Mouse (Mus musculus) hindbrain, embryonic 12.5 days (tissue): ENCODE measurements around the gene Cxcl10. TPM values are rescaled to one million over a fixed set of nuclear protein-coding genes. Genes with fewer than 3 reads are reported as not detected.
"Not testable (repeated sequence)": the region's sequence is repeated elsewhere in the genome, so short reads cannot be mapped to it uniquely, and the experiment has no call there.

Source experiments
- ATAC-seq: fragments of 200-750 bp; cut with Nextera tagmentation; 2 replicates; pipeline ENCODE4 v1.8.0; 2017; ENCODE audit warnings: moderate TSS enrichment; ENCODE audit not compliant: low FRiP score
- H3K27ac ChIP-seq: fragments of 300-500 bp; sonication (generic); 2 replicates; pipeline ENCODE4 v1.5.1; 2016; ENCODE audit warnings: mild to moderate bottlenecking
- H3K27me3 ChIP-seq: fragments of 300-500 bp; sonication (generic); 2 replicates; pipeline ENCODE4 v1.6.1; 2016; ENCODE audit warnings: mild to moderate bottlenecking
- H3K36me3 ChIP-seq: fragments of 300-500 bp; sonication (generic); 2 replicates; pipeline ENCODE4 v1.6.1; 2016; ENCODE audit warnings: mild to moderate bottlenecking
- H3K4me1 ChIP-seq: fragments of 300-500 bp; sonication (generic); 2 replicates; pipeline ENCODE4 v1.6.1; 2016
- H3K4me2 ChIP-seq: fragments of 300-500 bp; sonication (generic); replicated peaks from 2 replicates; pipeline ENCODE4 v1.6.1; 2016; ENCODE audit warnings: mild to moderate bottlenecking
- H3K4me3 ChIP-seq: fragments of 300-500 bp; sonication (generic); 2 replicates; pipeline ENCODE4 v1.5.1; 2016; ENCODE audit warnings: mild to moderate bottlenecking
- H3K9ac ChIP-seq: fragments of 300-500 bp; sonication (generic); 2 replicates; pipeline ENCODE4 v1.6.1; 2016; ENCODE audit warnings: mild to moderate bottlenecking, moderate library complexity
- H3K9me3 ChIP-seq: fragments of 300-500 bp; sonication (generic); replicated peaks from 2 replicates; pipeline ENCODE4 v1.6.1; 2016; ENCODE audit warnings: mild to moderate bottlenecking
- WGBS: fragments of 180-500 bp; shearing (Covaris S2); methylation state at CpG from one replicate; pipeline ENCODE4 v1.1.7; 2016; 5-methylcytosine and 5-hydroxymethylcytosine counted together
- polyA plus RNA-seq: library from polyadenylated mRNA; unstranded; fragments of >200 nt; fragmentation: Nextera tagmentation; extraction: Ambion mirVana; gene quantifications from 2 replicates; pipeline ENCODE4 v1.2.1, GENCODE M21; 2016

Cxcl10 gene
- polyA plus RNA-seq, 1 experiment from 2014 or later: 0.26 TPM

GRCm38 (mm10) chr5:92365146-92365705 is 16.5 kb upstream of the Cxcl10 start:
- WGBS: 75% methylated on average over 11 of the region's 11 CpGs
- H3K36me3 ChIP-seq: no peaks in the 10 kb centered on the region
- H3K9me3 ChIP-seq: no peaks in the 10 kb centered on the region
- H3K27me3 ChIP-seq: no peaks in the 10 kb centered on the region
- 0 out of 2 replicates have a peak, but pooled peaks cover 2% of the 10 kb centered on the region for H3K4me1 ChIP-seq
- ATAC-seq: no peak
- H3K4me3 ChIP-seq: no peak overlapping the region
- no peak overlapping the region for H3K27ac ChIP-seq
- H3K4me2 ChIP-seq: no peak overlapping the region
- H3K9ac ChIP-seq: no peak overlapping the region

DNA sequence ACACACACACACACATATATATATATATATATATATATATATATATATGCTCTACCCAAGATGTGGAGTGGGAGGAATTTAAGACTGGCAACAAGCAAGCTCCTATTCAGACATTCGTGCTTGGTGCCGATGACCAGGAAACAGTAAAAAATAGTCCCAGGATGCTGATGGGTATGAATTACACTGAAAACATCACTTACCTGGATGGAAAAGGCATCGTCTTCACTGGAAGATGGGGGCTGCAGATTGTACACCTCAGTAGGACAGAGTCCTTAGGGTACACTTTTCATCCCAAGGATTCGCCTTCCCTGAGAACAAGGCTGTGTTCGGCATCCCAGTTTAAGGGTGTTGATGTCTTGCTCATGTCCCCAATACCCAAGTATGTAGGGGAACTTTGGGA is 15.3 kb upstream of the Cxcl10 start:
- no peaks in the 10 kb centered on the region for H3K36me3 ChIP-seq
- no peak for ATAC-seq

DNA sequence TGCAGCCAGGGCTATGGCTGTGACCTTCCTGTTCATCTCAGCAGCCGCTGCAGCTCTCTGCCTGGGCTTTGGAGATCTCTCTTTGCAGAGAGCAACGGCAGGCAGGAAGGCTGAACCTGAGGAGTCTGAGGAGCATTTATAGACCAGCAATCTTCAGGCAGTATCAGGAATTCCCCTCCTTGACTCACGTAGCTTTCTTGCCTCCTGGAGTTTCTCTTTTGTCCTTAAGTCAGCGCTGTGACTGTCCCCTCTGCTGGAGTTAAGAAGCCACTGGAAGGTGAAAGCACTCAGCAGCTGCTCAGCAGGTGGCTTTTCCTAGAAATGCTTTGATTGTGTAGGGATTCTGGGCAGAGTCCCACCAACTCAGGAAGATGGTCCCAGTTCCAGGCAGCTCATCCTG is 14.5 kb upstream of the Cxcl10 start:
- H3K4me2 ChIP-seq: no peak overlapping the region
- no peak for ATAC-seq
- 6% methylated on average over 4 of the region's 4 CpGs for WGBS
- H3K36me3 ChIP-seq: no peaks in the 10 kb centered on the region
- no peak overlapping the region for H3K4me3 ChIP-seq
- no peak overlapping the region for H3K27ac ChIP-seq
- no peaks in the 10 kb centered on the region for H3K27me3 ChIP-seq
- 0 out of 2 replicates have a peak, but pooled peaks cover 2% of the 10 kb centered on the region for H3K4me1 ChIP-seq
- no peak overlapping the region for H3K9ac ChIP-seq
- H3K9me3 ChIP-seq: no peaks in the 10 kb centered on the region

More for the DNA sequence above, 15.3 kb upstream of the Cxcl10 start:
- Histone ChIP-seq H3K27me3 (no peaks in the 10 kb centered on the region), H3K4me2 (no peak overlapping the region), H3K27ac (no peak overlapping the region), H3K4me3 (no peak overlapping the region), H3K4me1 (0 out of 2 replicates have a peak, but pooled peaks cover 2% of the 10 kb centered on the region), H3K9ac (no peak overlapping the region), H3K9me3 (no peaks in the 10 kb centered on the region)
- 92% methylated on average over 5 of the region's 5 CpGs for WGBS

GRCm38 (mm10) chr5:92358767-92359455 is 10.2 kb upstream of the Cxcl10 start:
- Histone ChIP-seq H3K4me1 (0 out of 2 replicates have a peak, but pooled peaks cover 2% of the 10 kb centered on the region), H3K36me3 (no peaks in the 10 kb centered on the region), H3K4me3 (no peak overlapping the region), H3K9me3 (no peaks in the 10 kb centered on the region), H3K27ac (no peak overlapping the region), H3K9ac (no peak overlapping the region), H3K4me2 (no peak overlapping the region), H3K27me3 (no peaks in the 10 kb centered on the region)
- 81% methylated on average over 11 of the region's 11 CpGs for WGBS
- no peak for ATAC-seq

DNA sequence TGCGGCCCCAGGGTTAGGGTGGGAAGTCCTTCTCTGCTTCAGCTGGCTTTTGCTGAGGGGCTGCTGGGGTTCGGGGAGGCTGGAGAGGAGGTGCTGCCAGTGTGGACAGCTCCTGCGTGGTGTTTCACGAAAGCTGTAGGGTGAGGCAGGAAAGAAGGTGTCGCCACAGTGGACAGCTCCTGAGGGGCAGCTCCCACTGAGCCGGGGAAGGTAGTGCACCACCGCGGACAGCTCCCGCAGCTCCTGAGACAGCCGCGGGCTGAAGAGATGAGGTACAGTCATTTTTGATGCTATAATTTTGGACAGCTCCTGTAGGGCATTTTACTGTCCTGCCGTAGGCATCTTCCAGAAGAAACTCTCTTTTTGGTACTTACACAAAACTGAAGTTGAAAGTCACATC is 9.3 kb upstream of the Cxcl10 start:
- Histone ChIP-seq H3K4me1 (no peaks in the 10 kb centered on the region), H3K27ac (no peak overlapping the region), H3K9me3 (no peaks in the 10 kb centered on the region), H3K4me3 (no peak overlapping the region), H3K4me2 (no peak overlapping the region), H3K36me3 (no peaks in the 10 kb centered on the region), H3K9ac (no peak overlapping the region), H3K27me3 (no peaks in the 10 kb centered on the region)
- ATAC-seq: no peak
- WGBS: 49% methylated on average over 12 of the region's 12 CpGs

DNA sequence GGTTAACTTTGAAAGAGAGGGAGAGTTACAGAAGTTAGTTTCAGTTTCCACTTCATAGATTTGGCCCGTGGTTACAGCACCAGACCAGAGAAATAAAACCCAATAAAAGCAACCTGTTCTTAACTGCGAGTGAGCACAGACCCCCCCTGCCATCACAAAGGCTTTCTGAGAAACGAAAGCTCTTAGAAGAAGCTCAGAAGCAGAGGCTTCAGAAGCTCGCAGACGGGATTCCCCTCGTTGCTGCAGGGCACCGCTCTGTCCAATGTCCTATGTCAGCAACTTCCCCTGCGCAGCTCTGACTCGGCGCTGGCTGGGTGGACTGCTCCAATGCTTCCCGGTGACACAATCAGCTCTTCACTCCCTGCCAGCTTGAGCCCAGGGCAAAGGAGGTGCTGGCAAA is 4.8 kb upstream of the Cxcl10 start:
- H3K4me1 ChIP-seq: 0 out of 2 replicates have a peak, but pooled peaks cover 2% of the 10 kb centered on the region
- H3K27me3 ChIP-seq: no peaks in the 10 kb centered on the region
- H3K36me3 ChIP-seq: no peaks in the 10 kb centered on the region
- H3K4me2 ChIP-seq: no peak overlapping the region; the same call in 1 of the 2 replicates
- no peak for ATAC-seq
- no peak overlapping the region for H3K9ac ChIP-seq
- H3K9me3 ChIP-seq: no peaks in the 10 kb centered on the region
- no peak overlapping the region for H3K4me3 ChIP-seq
- 54% methylated on average over 11 of the region's 11 CpGs for WGBS
- no peak overlapping the region for H3K27ac ChIP-seq

GRCm38 (mm10) chr5:92352716-92353115 is 4.0 kb upstream of the Cxcl10 start:
- not testable (repeated sequence) for H3K4me2 ChIP-seq, H3K9ac ChIP-seq, ATAC-seq, H3K27me3 ChIP-seq, H3K36me3 ChIP-seq, H3K9me3 ChIP-seq, H3K4me1 ChIP-seq, H3K4me3 ChIP-seq, H3K27ac ChIP-seq
- 76% methylated on average over 4 of the region's 4 CpGs for WGBS

- H3K36me3 ChIP-seq: no peaks in the 10 kb centered on the region
- no peak overlapping the region for H3K27ac ChIP-seq
- H3K4me1 ChIP-seq: 0 out of 2 replicates have a peak, but pooled peaks cover 3% of the 10 kb centered on the region
- no peak for ATAC-seq
- H3K4me3 ChIP-seq: no peak overlapping the region
- WGBS: 82% methylated on average over 7 of the region's 7 CpGs
- H3K4me2 ChIP-seq: no peak overlapping the region
- no peak overlapping the region for H3K9ac ChIP-seq
- H3K9me3 ChIP-seq: no peaks in the 10 kb centered on the region
- H3K27me3 ChIP-seq: no peaks in the 10 kb centered on the region
Measured at GRCm38 (mm10) chr5:92349731-92350130, 1.0 kb upstream of the Cxcl10 start.

DNA sequence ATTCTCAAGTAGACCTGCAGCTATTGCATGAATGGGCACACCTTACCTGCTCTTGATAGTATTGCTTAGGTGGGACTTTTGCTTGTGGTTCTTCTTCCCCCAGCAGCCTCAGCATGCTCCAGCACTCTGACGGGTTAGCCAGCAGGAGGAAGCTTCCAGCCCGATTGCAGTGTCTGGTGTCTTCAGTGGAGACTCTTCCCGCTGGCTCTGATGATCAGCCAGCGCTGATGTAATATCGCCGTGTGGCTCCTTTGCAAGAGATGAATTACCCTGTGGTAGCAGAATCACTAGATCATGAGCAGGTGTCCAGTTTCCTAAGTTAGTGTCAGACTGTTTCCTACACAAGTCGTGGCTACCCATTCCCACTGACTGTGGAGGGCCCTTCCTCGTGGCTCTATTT is 3.7 kb downstream of the Cxcl10 start:
- Histone ChIP-seq H3K9ac (no peak overlapping the region), H3K27ac (no peak overlapping the region), H3K4me2 (no peak overlapping the region), H3K9me3 (no peaks in the 10 kb centered on the region), H3K36me3 (no peaks in the 10 kb centered on the region), H3K4me1 (0 out of 2 replicates have a peak, but pooled peaks cover 3% of the 10 kb centered on the region), H3K27me3 (no peaks in the 10 kb centered on the region), H3K4me3 (no peak overlapping the region)
- WGBS: 86% methylated on average over 8 of the region's 8 CpGs
- no peak for ATAC-seq

DNA sequence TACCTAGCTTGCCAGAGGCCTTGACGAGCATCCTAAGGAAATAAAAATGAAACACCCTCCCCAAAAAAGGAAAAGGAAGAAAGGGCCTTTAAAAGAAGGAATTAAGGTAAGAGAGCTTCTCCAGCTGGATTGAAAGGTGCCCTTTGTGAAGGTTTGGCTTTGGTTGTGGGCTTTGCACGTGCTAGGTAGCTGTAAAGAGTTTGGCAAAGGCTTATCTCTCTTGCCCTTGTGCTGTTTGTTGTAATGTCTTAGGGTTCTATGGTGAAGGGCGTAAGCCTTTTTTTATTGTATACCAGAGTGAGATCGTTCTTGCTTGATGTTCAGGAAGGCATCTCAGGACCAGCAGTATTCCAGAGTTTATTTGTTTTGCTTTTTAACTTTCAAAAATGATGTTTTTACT is 8.1 kb downstream of the Cxcl10 start:
- Histone ChIP-seq H3K36me3 (no peaks in the 10 kb centered on the region), H3K9ac (no peak overlapping the region), H3K4me2 (no peak overlapping the region), H3K27ac (no peak overlapping the region), H3K9me3 (no peaks in the 10 kb centered on the region), H3K27me3 (no peaks in the 10 kb centered on the region), H3K4me1 (no peaks in the 10 kb centered on the region), H3K4me3 (no peak overlapping the region)
- ATAC-seq: no peak
- 81% methylated on average over 4 of the region's 4 CpGs for WGBS

DNA sequence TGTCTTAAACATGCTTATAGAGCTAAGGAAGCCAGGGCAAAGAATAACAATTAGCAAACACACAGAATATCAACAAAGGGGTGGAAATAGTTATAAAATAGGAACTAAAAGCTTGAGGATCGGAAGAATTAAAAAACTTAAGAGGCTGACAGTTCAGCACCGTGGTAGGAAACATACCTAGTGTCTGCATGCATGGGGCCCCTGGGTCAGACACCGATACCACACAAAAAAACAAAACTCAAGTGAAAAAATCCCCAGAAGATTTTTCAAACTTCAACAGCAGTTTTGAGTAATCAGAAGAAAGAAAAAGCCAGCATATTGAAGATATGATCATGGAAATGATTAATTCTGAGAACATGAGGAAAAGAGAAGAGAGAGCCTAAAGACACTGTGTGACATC is 11.9 kb downstream of the Cxcl10 start:
- ATAC-seq: no peak

DNA sequence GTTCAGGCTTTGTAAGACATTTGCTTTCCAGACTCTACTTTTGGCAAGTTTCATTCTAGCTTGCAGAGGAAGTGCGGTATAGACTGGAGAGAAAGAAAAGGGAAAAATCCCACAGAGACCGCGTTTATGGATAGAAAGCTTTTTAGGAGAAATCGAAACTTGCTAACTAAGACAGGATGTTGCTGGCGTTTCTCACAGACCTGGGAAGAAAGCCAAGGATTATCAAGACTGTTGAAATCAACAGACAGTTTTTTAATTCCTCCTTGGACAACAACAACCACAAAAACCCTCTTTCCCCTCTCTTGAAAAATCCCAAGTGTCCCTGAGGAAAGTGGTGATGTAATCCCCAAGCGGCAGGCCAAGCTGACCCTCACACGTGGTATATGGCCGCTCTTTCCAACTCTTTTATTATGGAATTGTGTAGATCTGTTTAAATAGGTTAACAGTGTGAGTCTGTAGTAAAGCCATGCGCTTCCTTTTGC is 16.3 kb downstream of the Cxcl10 start:
- 81% methylated on average over 9 of the region's 9 CpGs for WGBS
- H3K36me3 ChIP-seq: no peaks in the 10 kb centered on the region
- H3K27ac ChIP-seq: no peak overlapping the region
- no peaks in the 10 kb centered on the region for H3K4me1 ChIP-seq
- H3K4me2 ChIP-seq: no peak overlapping the region
- no peaks in the 10 kb centered on the region for H3K9me3 ChIP-seq
- H3K4me3 ChIP-seq: no peak overlapping the region
- ATAC-seq: no peak
- no peaks in the 10 kb centered on the region for H3K27me3 ChIP-seq
- no peak overlapping the region for H3K9ac ChIP-seq

More for the DNA sequence above, 11.9 kb downstream of the Cxcl10 start:
- H3K4me1 ChIP-seq: no peaks in the 10 kb centered on the region
- WGBS: 82% methylated on average over 3 of the region's 3 CpGs
- no peak overlapping the region for H3K4me2 ChIP-seq
- no peak overlapping the region for H3K9ac ChIP-seq
- H3K27ac ChIP-seq: no peak overlapping the region
- H3K27me3 ChIP-seq: no peaks in the 10 kb centered on the region
- no peak overlapping the region for H3K4me3 ChIP-seq
- H3K36me3 ChIP-seq: no peaks in the 10 kb centered on the region
- H3K9me3 ChIP-seq: no peaks in the 10 kb centered on the region
